Mouse (Mus musculus): ENCODE measurements around the gene Fam207a. TPM values are rescaled to one million over a fixed set of nuclear protein-coding genes. Genes with fewer than 3 reads are reported as not detected.

Fam207a gene
- polyA plus RNA-seq, 1 experiment from 2014 or later, result 37.7 TPM

- Histone ChIP-seq H3K4me3 (no peak overlapping the region), H3K4me2 (no peak overlapping the region), H3K27me3 (no peaks in the 10 kb centered on the region), H3K4me1 (peaks cover 8% of the 10 kb centered on the region), H3K36me3 (no peaks in the 10 kb centered on the region), H3K27ac (no peak overlapping the region), H3K9me3 (no peaks in the 10 kb centered on the region), H3K9ac (no peak overlapping the region)
- ATAC-seq (ENCODE audit: insufficient number of reproducible peaks, low FRiP score, low TSS enrichment, low read depth), result no peak
- WGBS, result 55% methylated on average over 3 of the region's 3 CpGs
Measured at GRCm38 (mm10) chr10:77441812-77442211, 73.8 kb downstream of the Fam207a start.

GRCm38 (mm10) chr10:77440841-77441755 lies 74.5 kb downstream of the Fam207a start:
- ATAC-seq (ENCODE audit: insufficient number of reproducible peaks, low FRiP score, low TSS enrichment, low read depth), result no peak
- Histone ChIP-seq H3K27me3 (no peaks in the 10 kb centered on the region), H3K4me2 (no peak overlapping the region), H3K4me1 (peaks cover 8% of the 10 kb centered on the region), H3K36me3 (no peaks in the 10 kb centered on the region), H3K4me3 (no peak overlapping the region), H3K9ac (no peak overlapping the region), H3K9me3 (no peaks in the 10 kb centered on the region), H3K27ac (no peak overlapping the region)
- WGBS, result 48% methylated on average over 19 of the region's 19 CpGs

GRCm38 (mm10) chr10:77440286-77440685 lies 75.3 kb downstream of the Fam207a start:
- H3K27ac ChIP-seq, result no peak overlapping the region
- peaks cover 8% of the 10 kb centered on the region for H3K4me1 ChIP-seq
- no peaks in the 10 kb centered on the region for H3K36me3 ChIP-seq
- H3K9ac ChIP-seq, result no peak overlapping the region
- no peak overlapping the region for H3K4me3 ChIP-seq
- WGBS, result 35% methylated on average over 6 of the region's 6 CpGs
- no peaks in the 10 kb centered on the region for H3K9me3 ChIP-seq
- no peak overlapping the region for H3K4me2 ChIP-seq
- no peaks in the 10 kb centered on the region for H3K27me3 ChIP-seq
- ATAC-seq (ENCODE audit: insufficient number of reproducible peaks, low FRiP score, low TSS enrichment, low read depth), result no peak

- Histone ChIP-seq H3K27me3 (no peaks in the 10 kb centered on the region), H3K9me3 (no peaks in the 10 kb centered on the region), H3K4me2 (no peak overlapping the region), H3K9ac (no peak overlapping the region), H3K4me3 (no peak overlapping the region), H3K4me1 (peaks cover 16% of the 10 kb centered on the region), H3K27ac (no peak overlapping the region), H3K36me3 (no peaks in the 10 kb centered on the region)
- WGBS, result 63% methylated on average over 3 of the region's 3 CpGs
- no peak for ATAC-seq (ENCODE audit: insufficient number of reproducible peaks, low FRiP score, low TSS enrichment, low read depth)
Measured at GRCm38 (mm10) chr10:77439026-77439425, 76.6 kb downstream of the Fam207a start.

- Histone ChIP-seq H3K4me2 (no peak overlapping the region), H3K27me3 (no peaks in the 10 kb centered on the region), H3K9ac (no peak overlapping the region), H3K4me3 (no peak overlapping the region), H3K4me1 (peaks cover 16% of the 10 kb centered on the region), H3K36me3 (no peaks in the 10 kb centered on the region), H3K9me3 (no peaks in the 10 kb centered on the region), H3K27ac (no peak overlapping the region)
- ATAC-seq (ENCODE audit: insufficient number of reproducible peaks, low FRiP score, low TSS enrichment, low read depth), result no peak
- 65% methylated on average over 1 of the region's 1 CpGs for WGBS
Measured at GRCm38 (mm10) chr10:77438021-77438420, 77.6 kb downstream of the Fam207a start.

Other genes starting within 250 kb of the Fam207a start
- gene Adarb1, start 97.5 kb downstream of the Fam207a start, polyA plus RNA-seq (2015; fragmentation: Nextera tagmentation; extraction: Ambion mirVana), result 4.4 and 4.8 TPM in 2 replicates
- 3.5 TPM in 2 replicates for gene Itgb2, start 14.5 kb upstream of the Fam207a start, polyA plus RNA-seq (2015; fragmentation: Nextera tagmentation; extraction: Ambion mirVana)
- gene Pttg1ip, start 65.9 kb upstream of the Fam207a start, polyA plus RNA-seq (2015; fragmentation: Nextera tagmentation; extraction: Ambion mirVana), result 145 and 158 TPM in 2 replicates
- 343 and 347 TPM in 2 replicates for gene Sumo3, start 90.3 kb upstream of the Fam207a start, polyA plus RNA-seq (2015; fragmentation: Nextera tagmentation; extraction: Ambion mirVana)
- 1.3 and 1.8 TPM in 2 replicates for gene Gm49325, start 90.4 kb upstream of the Fam207a start, polyA plus RNA-seq (2015; fragmentation: Nextera tagmentation; extraction: Ambion mirVana)
- gene Ube2g2, start 106.5 kb upstream of the Fam207a start, polyA plus RNA-seq (2015; fragmentation: Nextera tagmentation; extraction: Ambion mirVana), result 99.8 and 127 TPM in 2 replicates
- gene Tspear, start 170.8 kb upstream of the Fam207a start, polyA plus RNA-seq (2015; fragmentation: Nextera tagmentation; extraction: Ambion mirVana), result 2.1 and 2.8 TPM in 2 replicates
- not detected in 2 replicates for gene Gm19402, start 175.0 kb upstream of the Fam207a start, polyA plus RNA-seq (2015; fragmentation: Nextera tagmentation; extraction: Ambion mirVana)
- gene Gm9508, start 181.4 kb upstream of the Fam207a start, polyA plus RNA-seq (2015; fragmentation: Nextera tagmentation; extraction: Ambion mirVana), result not detected in 2 replicates
- not detected in 2 replicates for gene Gm10272, start 190.8 kb upstream of the Fam207a start, polyA plus RNA-seq (2015; fragmentation: Nextera tagmentation; extraction: Ambion mirVana)
- gene Gm10024, start 195.7 kb upstream of the Fam207a start, polyA plus RNA-seq (2015; fragmentation: Nextera tagmentation; extraction: Ambion mirVana), result 1.2 and 1.4 TPM in 2 replicates
- gene Gm10142, start 200.0 kb upstream of the Fam207a start, polyA plus RNA-seq (2015; fragmentation: Nextera tagmentation; extraction: Ambion mirVana), result not detected in 2 replicates
- gene Krtap12-1, start 204.8 kb upstream of the Fam207a start, polyA plus RNA-seq (2015; fragmentation: Nextera tagmentation; extraction: Ambion mirVana), result 0.29 TPM in 1 of 2 replicates, not detected in the other
- gene Gm10100, start 210.7 kb upstream of the Fam207a start, polyA plus RNA-seq (2015; fragmentation: Nextera tagmentation; extraction: Ambion mirVana), result not detected in 2 replicates
- gene Gm18596, start 226.9 kb upstream of the Fam207a start, polyA plus RNA-seq (2015; fragmentation: Nextera tagmentation; extraction: Ambion mirVana), result not detected in 2 replicates
- not detected in 2 replicates for gene Gm9736, start 235.6 kb upstream of the Fam207a start, polyA plus RNA-seq (2015; fragmentation: Nextera tagmentation; extraction: Ambion mirVana)
- gene Gm3233, start 243.9 kb upstream of the Fam207a start, polyA plus RNA-seq (2015; fragmentation: Nextera tagmentation; extraction: Ambion mirVana), result not detected in 2 replicates